Mouse (Mus musculus): ENCODE data around the gene AI597479. TPM values are rescaled to one million over a fixed set of nuclear protein-coding genes. Genes with fewer than 3 reads are reported as not detected.

AI597479 gene
- polyA plus RNA-seq (2012; rRNA removed) = 7.2 and 8.4 TPM in 2 replicates

GRCm38 (mm10) chr1:43098031-43098984, at the start of gene AI597479, which contains the start of gene Tgfbrap1:
Gene AI597479, plus strand, starts transcription at chr1:43098710.
Gene Tgfbrap1, minus strand, starts transcription at chr1:43098637.
- DNase-seq (ENCODE audit: low read depth) = peak; percentile 60

DNA sequence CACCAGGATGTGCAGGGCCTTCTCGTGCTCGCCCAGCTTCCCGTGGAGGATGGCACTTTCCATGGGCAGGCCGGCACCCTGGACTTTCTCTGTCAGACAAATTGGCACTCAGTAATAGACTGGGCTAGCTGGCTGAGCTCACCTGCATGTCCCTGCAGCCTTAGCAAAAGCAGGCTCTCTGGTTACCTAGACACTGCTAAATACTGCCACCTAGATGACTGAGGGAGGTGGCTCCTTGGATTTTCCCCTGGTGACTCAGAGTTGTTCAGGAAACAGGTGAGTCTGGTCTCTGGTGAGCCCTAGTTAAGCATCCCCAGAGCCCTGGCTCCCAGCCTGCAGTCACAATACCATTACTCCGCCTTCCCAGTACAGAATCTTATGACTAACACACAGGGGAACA, 46.6 kb upstream of the AI597479 start:
- DNase-seq (ENCODE audit: low read depth) = no peak

- no peak for DNase-seq (ENCODE audit: low read depth)
These were observed 32.7 kb upstream of the AI597479 start for GRCm38 (mm10) chr1:43065615-43066310.

DNA sequence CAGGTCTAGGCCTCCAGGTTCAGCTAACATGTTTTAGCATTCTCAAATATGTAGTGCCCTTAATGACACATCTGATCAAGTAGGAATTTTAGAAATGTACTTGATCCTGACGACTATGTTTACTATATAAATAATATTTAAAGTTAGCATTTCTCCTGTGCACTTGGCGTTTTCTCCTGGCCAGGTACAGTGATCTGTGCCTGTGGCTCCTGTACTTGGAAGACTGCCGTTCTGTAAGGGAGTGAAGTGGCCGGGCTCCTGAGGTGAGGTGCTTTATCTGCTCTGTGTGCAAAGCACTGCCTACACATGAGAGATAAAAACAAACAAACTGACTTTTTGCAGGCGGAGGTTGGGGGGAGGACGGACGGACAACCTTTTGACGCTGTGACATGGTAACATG, 31.9 kb upstream of the AI597479 start:
- DNase-seq (ENCODE audit: low read depth) = no peak

DNA sequence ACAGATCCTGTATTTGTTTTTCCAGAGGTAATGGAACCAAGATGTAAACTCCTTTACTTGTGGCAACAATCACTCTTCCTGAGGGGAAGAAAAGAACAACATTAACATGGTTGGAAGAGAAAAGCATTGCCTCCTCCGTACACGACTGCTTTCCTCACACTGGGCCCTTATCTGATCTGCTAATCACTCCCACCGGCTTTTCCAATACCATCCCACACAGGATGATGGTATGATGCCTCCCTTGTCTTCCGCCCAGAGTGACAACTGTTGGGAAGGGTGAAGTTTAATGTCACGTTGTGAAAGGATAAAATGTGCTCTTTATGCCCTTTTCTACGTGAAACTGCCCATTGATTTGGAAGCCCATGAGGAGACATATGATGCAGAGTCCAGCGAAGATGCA, 31.0 kb upstream of the AI597479 start:
- peak; percentile 34 for DNase-seq (ENCODE audit: low read depth)

DNA sequence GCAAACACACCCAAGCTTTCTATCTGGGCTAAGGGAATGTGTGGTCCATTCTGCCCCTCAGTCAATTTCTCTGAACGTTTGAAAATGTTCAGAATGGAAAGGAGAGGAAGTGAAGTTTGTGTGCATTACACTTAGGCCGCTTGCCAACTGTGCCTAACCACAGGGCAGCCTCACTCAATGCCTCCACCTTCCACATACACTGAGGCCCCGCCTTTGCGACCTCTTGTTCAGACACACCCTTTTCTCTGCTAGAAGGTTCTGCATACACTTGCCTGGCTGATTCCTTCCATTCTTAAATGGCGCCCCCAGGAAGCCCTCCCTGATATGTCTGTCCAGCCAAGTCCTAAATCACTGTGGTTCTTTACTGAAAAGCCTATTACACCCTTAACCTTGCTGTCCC, 27.8 kb upstream of the AI597479 start:
- no peak for DNase-seq (ENCODE audit: low read depth)

DNA sequence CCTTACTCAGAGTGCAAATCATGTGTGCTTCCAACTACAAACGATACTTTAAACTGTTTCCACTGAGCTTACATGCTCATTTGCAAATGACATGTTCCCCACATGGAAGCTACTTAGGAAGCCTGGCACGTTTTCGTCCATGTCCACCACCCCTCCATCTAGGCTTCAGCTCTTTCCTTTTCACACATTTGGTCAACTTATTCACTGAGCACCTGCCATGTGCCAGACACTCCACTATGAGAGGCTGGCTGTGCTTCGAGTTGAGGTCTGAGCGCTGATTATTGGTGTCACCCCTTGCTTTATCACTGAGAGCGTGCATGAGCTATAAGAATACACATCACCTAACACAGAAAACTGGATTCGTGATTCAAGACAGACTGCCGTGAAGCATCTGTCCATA, 26.5 kb upstream of the AI597479 start:
- no peak for DNase-seq (ENCODE audit: low read depth)

DNA sequence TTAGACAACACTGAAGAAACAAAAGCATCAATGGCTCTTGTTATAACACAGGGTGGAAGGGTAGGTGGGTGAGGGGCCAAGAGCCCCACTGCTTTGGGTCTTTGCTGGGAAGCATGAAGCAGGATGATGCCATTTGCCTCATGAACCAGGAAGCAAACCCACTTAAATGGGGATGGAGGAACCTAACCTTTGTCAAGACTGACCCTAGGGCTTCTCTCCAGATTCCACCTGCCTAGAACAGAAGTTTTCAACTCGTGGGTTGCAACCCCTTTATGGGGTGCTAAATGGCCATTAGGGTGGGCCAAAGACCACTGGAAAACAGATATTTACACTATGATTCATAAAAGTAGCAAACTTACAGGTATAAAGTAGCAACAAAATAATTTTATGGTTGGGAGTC, 25.9 kb upstream of the AI597479 start:
- DNase-seq (ENCODE audit: low read depth) = no peak

DNA sequence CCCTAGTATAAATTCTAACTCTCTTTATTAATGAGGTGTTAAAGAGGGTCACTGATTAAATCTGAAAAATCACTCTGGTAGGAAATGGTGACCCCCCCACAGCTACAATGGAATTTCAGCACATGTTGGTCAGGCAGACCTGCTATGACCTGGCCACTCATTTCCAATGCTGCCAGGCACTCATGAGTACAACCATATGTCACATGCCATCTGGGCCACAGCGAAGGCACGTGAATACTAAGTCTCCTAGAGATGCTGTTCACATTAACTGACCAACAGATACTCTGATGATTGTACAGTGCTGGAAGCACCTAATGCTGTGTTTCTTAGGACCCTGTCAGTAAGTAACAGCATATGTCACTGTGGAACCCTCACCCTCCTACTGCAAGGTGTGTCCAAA, 23.7 kb upstream of the AI597479 start:
- no peak for DNase-seq (ENCODE audit: low read depth)

GRCm38 (mm10) chr1:43078124-43078523, 20.4 kb upstream of the AI597479 start:
- DNase-seq (ENCODE audit: low read depth) = no peak

DNA sequence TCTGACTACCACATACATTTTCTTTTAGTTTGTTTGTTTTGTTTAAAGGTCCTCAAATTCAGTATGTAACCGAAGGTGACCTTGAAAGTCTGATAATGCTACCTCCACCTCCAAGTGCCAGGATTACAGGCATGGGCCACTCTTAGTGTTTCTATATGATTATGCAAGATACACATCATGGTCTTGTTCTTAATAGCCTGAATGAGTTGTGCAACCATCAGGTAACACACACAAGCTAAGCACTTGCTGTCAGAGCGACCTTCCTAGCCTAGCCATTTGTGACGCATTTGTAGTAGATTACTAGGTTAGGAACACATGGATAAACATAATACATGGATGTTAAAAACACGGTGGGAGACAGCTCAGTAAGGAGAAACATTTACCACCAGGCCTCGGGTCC, 15.6 kb upstream of the AI597479 start:
- no peak for DNase-seq (ENCODE audit: low read depth)

DNA sequence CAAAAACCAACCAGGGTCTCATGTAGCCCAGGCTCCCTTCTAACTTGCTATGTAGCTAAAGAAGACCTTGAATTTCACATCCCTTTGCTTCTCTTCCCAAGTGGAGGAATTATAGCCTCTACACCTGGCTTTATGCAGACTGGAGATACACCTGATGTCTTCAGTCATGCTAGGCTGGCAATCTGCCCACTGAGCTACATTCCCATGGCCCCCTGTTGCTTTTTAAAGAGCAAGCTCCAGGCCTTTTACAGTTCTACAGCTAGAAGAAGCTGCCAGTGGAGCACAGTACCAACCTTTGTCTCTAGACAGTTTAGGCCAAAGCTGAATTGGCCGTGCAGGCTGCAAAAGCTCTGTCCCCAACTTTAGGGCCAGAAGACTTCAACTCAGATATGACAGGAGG, 8.1 kb upstream of the AI597479 start:
- DNase-seq (ENCODE audit: low read depth) = no peak

- DNase-seq (ENCODE audit: low read depth) = no peak
These were observed 7.0 kb upstream of the AI597479 start for GRCm38 (mm10) chr1:43091306-43092055.

- no peak for DNase-seq (ENCODE audit: low read depth)
These were observed 6.2 kb upstream of the AI597479 start for GRCm38 (mm10) chr1:43092056-43093015.

- no peak for DNase-seq (ENCODE audit: low read depth)
These were observed 4.3 kb upstream of the AI597479 start for GRCm38 (mm10) chr1:43094206-43094605.

DNA sequence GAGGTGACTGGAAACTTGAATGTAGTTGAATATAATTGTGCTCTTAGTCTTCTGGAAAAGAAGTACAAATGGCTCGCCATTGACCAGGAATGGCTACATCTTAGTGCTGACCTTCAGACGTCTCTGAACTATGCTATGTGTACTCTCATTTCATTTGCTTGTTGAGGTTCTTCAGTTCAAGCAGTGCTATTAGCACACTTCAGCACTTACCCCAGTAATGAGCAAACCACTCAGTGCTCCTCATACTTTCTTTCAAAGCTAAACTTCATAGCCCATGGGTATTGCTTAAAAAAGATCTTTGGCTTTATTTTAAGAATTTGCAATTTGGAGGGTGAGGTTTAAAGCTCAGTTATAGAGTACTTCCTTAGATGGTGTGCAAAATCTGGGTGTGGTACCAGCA, 10.2 kb downstream of the AI597479 start:
- no peak for DNase-seq (ENCODE audit: low read depth)

GRCm38 (mm10) chr1:43110556-43110955, 12.0 kb downstream of the AI597479 start:
- no peak for DNase-seq (ENCODE audit: low read depth)

GRCm38 (mm10) chr1:43112882-43113281, 14.4 kb downstream of the AI597479 start:
- DNase-seq (ENCODE audit: low read depth) = no peak

DNA sequence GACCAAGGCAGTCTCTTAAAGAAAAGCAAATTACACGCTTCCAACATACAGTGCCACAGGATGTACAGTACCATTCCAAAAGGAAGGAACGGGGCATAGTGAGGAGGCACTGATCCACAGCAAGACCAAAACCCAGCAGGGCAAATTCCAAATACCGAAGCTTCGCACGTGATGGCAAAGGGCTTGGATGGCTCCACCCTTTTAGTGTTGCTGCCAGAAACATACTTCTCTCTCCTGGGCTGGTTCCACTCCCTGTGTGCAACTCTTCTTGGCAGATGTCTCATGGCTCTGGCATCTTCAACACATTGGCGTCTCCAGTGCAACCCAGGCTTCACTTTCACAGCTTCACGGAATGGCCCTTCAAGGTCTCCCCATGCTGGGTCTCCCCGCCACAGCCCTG, 18.9 kb downstream of the AI597479 start:
- DNase-seq (ENCODE audit: low read depth) = no peak

- no peak for DNase-seq (ENCODE audit: low read depth)
These were observed 22.4 kb downstream of the AI597479 start for GRCm38 (mm10) chr1:43120950-43121349.

- no peak for DNase-seq (ENCODE audit: low read depth)
These were observed 24.1 kb downstream of the AI597479 start for GRCm38 (mm10) chr1:43122616-43123015.
